Mouse (Mus musculus) CD8-positive naive resting alpha-beta T cell, adult 2 months (primary cell): ENCODE data around the gene Cfap54.
A peak's percentile ranks its signal among the peaks of the same experiment; 100 is the strongest.

Experiments
- DNase-seq, 2 experiments: peaks; one replicate each; pipeline ENCODE4 v3.0.0; 2022; ENCODE audit warnings: low read depth in 2 of 2, low spot score in 2 of 2

Cfap54 gene

GRCm38 (mm10) chr10:93062395-93062794, 19.0 kb downstream of the Cfap54 start:
- no peak for DNase-seq

GRCm38 (mm10) chr10:93053867-93054266, 27.6 kb downstream of the Cfap54 start:
- DNase-seq: no peak

GRCm38 (mm10) chr10:93053315-93053714, 28.1 kb downstream of the Cfap54 start:
- DNase-seq: no peak

GRCm38 (mm10) chr10:93051016-93051726, 30.2 kb downstream of the Cfap54 start:
- peak; percentile 76 to 86 for DNase-seq

- peak in 1 of 2 experiments; percentile 29 for DNase-seq
Observed at GRCm38 (mm10) chr10:93050571-93050970, 30.8 kb downstream of the Cfap54 start.

- no peak for DNase-seq
Observed at GRCm38 (mm10) chr10:93043195-93043594, 38.2 kb downstream of the Cfap54 start.

- no peak for DNase-seq
Observed at GRCm38 (mm10) chr10:93041850-93042249, 39.6 kb downstream of the Cfap54 start.

- peak in 1 of 2 experiments; percentile 45 for DNase-seq
Observed at GRCm38 (mm10) chr10:93041392-93041791, 40.0 kb downstream of the Cfap54 start.

GRCm38 (mm10) chr10:93036532-93036931, 44.9 kb downstream of the Cfap54 start:
- no peak for DNase-seq

GRCm38 (mm10) chr10:93035489-93035888, 45.9 kb downstream of the Cfap54 start:
- no peak for DNase-seq

GRCm38 (mm10) chr10:93023295-93023694, 58.1 kb downstream of the Cfap54 start:
- no peak for DNase-seq

GRCm38 (mm10) chr10:93014059-93014795, 67.2 kb downstream of the Cfap54 start:
- peak; percentile 18 to 52 for DNase-seq

GRCm38 (mm10) chr10:93011085-93011484, 70.3 kb downstream of the Cfap54 start:
- DNase-seq: no peak

GRCm38 (mm10) chr10:93006970-93007369, 74.4 kb downstream of the Cfap54 start:
- no peak for DNase-seq

GRCm38 (mm10) chr10:93006405-93006804, 75.0 kb downstream of the Cfap54 start:
- no peak for DNase-seq

- no peak for DNase-seq
Observed at GRCm38 (mm10) chr10:92998536-92998935, 82.9 kb downstream of the Cfap54 start.

GRCm38 (mm10) chr10:92995186-92995585, 86.2 kb downstream of the Cfap54 start:
- DNase-seq: no peak

GRCm38 (mm10) chr10:92994340-92994739, 87.1 kb downstream of the Cfap54 start:
- DNase-seq: no peak

- DNase-seq: no peak
Observed at GRCm38 (mm10) chr10:92992526-92992925, 88.9 kb downstream of the Cfap54 start.

GRCm38 (mm10) chr10:92990576-92990975, 90.8 kb downstream of the Cfap54 start:
- no peak for DNase-seq

- no peak for DNase-seq
Observed at GRCm38 (mm10) chr10:92965134-92965533, 116.3 kb downstream of the Cfap54 start.

- no peak for DNase-seq
Observed at GRCm38 (mm10) chr10:92950044-92950443, 131.4 kb downstream of the Cfap54 start.
